Mouse (Mus musculus) 416B (cell line): ENCODE measurements around the gene Rpl29.

ENCODE experiments used
- DNase-seq: peaks from one replicate; pipeline ENCODE4 v3.0.0; 2011; ENCODE audit warnings: low read depth

Rpl29 gene

DNA sequence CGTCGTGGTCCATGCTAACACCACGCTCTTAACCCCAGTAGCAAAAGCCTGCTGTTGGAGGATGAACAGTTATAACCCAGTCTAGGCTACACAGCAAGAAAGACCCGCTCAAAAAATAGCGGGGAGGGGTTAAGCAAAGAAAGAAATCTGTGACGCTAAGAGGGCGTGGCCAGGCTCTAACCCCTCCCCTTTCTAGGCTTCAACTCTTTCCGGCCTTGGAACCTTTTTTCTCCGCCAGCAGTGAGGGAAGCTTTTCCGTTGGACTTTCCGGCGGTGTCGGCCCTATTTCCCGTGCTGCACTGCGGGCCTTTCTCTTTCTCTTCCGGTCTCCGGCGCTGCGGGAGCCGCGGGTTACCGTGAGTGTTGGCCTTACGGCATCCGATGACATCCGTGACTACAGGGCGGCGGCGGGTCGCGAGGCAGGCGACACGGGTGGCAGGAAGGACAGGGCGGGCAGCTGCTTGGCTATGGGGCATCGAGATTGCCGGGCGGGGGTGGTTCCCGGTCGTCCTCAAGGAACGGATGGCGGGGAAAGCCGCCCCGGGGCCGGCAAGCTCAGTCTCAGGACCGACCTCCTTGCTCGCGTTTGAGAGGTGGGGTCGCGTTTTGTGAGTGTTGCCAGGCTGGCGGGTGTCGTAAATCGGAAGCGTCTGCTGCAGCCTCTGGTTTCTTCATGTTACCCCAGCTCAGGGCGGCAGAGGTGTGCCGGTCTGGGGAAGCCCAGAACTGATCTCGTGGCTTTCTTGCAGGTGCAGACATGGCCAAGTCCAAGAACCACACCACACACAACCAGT is at the start of gene Rpl29:
Gene Rpl29, plus strand, starts transcription at position 234 of the 794 bp plus-strand sequence.
- DNase-seq, result peak; percentile 97

DNA sequence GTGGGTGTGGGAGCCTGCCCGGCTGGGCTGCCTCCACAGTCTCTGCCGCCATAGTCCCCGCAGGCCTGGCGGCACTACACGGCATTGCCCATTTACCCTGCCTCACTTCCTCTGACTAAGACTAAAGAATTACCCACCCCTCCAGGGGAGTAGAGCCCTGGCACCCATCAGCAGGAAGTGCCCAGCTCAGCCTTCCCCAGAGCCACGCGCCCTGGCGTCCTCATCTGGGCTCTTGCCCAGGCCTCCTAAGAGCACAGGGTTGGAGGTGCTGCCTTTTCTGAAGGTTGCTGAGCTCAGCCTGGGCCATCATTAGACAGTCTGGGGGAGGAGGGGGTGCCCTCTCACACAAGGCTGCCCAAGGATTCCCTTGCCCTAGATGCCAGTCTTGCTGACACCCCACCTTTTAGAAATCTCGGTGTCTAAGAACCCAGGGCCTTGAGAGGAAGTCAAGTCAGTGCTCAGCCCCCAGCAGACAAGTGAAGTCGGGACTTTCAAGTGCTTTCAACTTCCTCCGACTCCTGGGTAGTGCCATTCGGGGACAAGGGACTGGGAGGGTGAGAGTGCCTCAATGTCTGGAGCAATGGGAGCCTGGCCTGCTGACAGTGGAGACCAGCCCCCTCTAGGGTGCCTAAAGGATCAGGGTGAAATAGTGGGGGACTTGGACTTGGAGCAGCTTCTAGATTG is 42.9 kb upstream of the Rpl29 start:
- no peak for DNase-seq

DNA sequence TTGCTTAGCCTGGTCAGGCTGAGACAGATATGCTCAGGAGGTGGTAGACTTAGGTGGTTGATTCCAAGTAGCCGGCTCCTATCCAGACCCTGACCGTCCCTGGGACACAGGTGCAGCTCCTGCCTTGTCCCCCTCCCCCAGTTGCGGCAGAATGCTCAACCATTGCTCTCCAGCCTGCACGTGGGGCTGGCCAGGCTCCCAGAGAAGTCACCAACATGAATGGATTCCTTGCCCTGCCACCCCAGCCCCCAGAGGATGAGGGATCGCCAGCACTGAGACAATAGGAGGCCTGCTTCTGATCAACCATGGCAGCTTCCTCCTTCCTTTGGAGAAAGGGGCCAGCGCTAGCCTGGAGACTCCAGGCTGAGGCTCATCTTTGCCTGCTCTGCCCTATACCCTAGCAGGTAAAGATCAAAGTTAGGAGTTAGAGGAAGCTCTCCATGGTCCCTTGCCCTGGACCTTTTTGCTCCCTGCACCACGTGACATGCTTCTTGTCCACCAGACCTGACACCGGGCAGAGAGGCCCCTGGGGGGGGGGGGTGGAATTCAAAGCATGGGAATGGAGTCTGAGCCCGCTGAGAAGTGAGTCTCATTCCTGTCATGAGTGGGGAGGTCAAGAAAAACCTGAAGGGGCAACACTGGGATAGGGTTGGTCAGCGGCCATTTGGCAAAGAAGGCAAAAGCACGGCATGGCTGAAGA is 36.3 kb upstream of the Rpl29 start:
- no peak for DNase-seq

DNA sequence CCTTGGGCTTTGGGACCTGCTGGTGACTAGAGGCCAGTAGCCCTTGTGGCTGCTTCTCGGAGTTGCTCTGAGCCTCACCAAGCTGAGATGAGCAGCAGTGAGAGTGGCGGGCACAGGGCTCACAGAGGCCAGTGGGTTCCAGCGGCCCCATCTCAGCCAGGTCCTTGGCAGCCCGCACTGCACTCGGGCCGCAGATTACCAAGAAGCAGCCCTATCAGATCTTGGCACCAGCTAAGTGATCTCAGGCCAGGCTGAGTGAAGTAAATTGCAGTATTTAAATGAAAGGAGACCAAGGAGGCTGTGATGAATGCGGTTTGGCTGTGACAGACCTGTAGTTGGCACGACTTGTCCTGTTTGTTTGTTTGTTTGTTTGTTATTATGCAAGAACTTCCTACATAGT is 35.7 kb upstream of the Rpl29 start:
- DNase-seq, result no peak

DNA sequence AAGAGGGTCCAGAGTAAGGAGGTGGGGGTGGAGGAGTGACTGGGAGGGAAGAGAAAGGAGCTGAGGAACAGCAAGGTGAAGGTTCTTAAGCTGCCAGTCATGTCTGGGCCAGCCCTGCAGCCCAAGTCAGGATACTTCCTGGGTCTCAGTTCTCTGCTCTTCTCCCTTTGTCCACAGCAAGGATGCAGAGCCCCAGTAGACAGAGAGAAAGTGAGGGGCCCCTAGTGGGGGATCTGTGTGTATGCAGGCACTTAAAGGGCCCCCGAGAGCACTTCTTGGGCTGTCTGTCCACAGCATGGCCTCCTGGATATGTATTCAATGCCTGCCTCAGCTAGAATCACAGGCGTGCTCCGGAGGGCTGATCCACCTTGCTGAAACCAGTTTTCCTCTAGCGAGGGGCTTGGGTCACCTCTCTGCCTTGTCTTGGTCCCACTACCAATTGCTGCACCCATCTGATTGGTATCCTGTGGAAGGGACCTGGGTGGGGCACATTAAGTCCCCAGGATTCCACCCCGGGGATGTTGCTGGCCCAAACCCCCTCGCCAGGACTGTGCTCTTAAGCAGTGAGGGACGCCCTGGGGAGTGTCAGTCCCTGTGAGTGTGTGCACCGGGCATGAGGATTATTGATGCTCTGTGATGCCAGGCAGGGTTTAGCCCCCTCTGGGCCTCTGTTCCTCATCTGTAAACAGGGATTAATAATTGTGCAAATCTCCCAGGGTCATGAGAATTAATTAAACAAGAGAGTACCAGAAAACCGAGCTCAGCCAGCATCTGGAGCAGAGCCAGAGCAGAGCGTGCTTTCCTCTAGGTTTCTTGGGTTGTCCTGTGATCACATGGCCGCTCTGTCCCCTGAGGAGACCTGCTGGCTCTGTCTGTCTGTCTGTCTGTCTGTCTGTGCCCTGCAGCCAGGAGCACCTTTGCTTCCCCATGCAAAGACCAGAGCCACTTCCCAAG is 34.3 kb upstream of the Rpl29 start:
- peak; percentile 64 for DNase-seq

DNA sequence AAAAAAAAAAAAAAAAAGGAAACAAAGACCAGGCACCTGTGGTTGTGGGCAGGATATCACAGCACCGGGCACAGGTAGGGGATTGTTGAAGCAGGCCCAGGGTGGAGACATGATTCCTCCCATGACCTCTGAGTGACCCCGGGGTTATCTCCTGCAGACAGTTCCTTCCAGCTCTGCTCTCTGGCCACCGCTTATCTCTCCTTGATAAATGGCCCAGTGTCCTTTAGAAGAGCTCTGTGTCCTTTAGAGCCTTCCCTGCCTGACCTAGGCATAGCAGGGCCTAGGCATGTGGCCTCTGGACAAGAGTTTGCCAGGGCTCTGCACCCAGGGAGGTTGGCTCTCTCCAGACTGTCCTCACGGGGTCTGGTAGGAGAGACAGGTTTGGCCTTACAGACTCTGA is 31.5 kb upstream of the Rpl29 start:
- DNase-seq, result no peak

DNA sequence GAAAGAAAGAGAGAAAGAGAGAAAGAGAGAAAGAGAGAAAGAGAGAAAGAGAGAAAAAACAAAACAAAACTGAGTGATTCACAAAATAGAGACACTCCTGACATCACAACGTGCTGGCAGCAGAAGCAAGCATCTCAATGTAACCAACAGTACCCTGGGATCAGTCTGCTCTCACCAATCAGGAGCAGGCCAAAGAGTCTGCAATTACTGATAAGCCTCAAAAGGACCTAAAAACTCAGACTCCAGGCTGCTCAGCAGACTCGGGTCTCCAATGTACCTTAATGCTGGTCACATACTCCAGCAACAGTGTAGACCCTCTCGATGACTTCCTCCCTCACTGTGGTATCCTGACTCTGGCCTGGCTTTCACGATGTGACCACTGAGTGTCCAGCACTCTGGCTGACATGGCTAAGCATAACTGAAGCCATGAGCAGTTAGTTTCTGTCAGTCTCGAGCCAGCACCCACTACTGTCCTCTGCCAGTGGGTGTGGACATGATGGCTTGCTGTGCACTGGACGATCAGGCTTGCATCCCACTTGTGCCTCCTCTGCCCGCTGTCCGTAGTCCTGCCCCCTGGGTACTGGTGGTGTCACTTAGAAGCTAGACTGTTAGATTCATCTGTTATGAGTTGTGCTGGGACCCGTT is 30.5 kb upstream of the Rpl29 start:
- DNase-seq, result peak; percentile 39

DNA sequence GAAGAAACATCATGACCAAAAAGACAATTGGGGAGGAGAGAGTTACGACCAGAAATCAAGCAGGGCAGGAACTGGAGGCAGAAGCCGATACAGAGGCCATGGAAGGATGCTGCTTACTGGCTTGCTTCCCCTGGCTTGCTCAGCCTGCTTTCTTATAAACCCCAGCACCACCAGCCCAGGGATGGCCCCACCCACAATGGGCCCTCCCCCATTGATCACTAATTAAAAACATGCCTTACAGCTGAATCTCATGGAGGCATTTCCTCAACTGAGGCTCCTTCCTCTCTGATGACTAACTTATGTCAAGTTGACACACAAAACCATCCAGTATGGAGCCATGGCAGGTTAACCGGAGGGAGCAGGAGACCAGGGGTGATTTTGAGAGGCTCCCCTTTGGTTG is 29.4 kb upstream of the Rpl29 start:
- no peak for DNase-seq

DNA sequence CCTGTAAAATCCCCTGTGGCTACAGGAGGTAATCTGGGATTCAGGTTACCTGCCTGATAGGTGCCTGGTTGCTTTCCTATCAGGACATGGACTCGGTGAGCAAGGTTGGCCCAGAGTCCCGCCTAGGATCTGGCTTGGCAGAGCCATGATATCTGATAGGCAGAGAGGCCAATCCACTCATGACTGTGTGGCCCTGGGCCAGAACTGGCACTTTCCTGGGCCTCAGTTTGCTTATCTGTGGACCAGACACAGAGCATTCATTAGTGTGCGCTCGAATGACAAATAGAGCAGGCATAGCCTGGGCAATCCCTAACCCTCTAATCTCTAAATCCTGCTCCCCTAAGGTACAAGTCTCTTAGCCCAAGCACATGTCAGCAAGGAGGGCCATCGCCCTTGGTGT is 27.1 kb upstream of the Rpl29 start:
- no peak for DNase-seq

DNA sequence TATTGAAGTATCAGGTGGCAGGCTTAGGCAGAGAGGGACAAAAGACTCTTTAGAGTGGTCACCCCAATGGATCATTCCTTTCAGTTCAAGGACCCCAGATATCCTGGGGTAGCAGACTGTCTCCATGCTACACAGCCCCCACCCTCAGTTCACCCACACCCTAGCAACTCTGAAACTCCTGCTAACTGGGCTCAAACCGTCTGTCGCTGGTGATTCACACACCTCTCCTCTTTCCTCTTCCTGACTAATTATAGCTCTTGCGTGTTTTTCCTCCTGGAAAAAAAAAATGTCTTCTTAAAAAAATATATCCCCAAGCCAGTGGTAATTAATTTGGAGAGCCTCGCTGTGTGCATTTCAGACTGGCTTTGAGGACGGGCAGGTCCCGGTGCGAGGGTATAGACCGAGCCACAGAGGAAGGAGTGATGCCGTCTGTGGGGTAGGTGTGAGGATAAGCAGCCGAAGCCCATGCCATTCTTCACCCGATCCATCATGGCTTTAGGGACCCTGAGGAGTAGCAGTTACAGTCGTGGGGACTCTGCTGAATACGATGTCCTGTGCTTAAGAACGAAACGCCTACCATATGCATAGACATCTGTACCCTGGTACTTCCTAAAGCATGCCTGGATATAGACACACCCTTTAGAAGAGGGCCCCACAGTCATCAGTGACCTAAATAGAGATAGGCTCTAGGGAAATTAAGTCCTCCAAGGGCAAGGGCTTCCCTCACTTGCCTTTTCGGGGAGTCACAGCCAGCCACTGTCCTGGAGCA is 26.5 kb upstream of the Rpl29 start:
- no peak for DNase-seq

DNA sequence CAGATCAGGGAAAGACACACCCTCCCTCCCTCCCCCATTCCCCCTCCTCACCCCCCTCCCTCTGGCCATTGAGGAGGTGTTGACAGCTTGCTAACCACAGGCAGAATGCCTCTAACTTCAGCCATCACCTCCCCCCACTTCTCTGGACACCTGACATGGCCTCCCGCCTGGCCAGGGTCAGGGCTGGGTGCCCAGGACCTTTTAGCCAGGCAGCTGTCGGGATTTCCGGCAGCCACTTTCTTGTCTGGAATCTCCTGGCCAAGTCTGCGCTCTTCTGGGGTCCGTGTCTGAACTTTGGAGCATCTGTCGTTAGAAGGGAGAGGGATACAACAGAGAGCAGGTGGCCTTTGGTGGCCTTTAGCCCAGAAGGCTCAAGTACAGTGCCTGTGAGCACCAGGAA is 24.0 kb upstream of the Rpl29 start:
- no peak for DNase-seq

DNA sequence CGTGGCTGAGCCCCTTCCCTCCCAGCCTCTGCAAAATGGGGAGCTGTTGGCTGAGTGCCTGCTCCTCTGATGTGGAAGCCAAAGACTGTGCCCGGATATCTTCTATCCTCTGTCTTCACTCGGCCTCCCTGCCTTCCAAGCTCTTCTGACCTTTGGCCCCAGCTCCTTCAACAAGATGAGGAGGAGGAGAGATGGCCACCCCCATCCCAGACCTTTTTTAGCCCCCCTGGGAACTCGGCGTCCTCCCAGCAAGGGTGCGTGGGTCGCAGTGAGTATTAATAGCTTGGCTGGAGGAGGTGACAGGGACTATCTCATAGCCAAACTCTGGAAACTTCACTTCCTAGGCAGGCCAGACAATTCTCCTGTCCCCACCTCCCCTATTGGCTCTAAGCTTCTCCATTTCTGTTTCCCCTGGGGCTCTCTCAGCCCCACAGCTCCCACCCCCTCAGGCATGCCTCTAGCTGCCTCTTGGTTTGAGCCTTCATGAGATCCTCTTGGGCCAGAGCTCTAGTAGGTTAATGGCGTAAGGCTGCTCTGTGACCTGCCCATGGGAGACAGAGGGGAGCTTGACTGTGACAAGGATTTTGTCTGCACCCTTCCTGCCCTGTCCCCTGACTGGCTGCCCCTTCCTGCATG is 22.7 kb upstream of the Rpl29 start:
- no peak for DNase-seq

DNA sequence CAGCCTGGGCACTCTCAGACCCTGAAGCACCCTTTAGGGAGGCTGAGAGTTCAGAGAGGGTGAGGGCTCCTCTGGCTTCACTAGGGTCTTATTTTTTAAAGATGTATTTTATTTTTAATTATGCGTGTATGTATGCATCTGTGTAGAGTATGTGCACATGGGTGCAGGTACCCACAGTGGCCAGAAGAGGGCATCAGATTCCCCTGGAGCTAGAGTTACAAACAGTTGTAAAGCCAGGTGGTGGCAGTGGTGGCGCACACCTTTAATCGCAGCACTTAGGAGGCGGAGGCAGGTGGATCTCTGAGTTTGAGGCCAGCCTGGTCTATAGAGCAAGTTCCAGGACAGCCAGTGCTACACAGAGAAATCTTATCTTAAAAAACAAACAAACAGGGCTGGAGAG is 20.2 kb upstream of the Rpl29 start:
- no peak for DNase-seq

DNA sequence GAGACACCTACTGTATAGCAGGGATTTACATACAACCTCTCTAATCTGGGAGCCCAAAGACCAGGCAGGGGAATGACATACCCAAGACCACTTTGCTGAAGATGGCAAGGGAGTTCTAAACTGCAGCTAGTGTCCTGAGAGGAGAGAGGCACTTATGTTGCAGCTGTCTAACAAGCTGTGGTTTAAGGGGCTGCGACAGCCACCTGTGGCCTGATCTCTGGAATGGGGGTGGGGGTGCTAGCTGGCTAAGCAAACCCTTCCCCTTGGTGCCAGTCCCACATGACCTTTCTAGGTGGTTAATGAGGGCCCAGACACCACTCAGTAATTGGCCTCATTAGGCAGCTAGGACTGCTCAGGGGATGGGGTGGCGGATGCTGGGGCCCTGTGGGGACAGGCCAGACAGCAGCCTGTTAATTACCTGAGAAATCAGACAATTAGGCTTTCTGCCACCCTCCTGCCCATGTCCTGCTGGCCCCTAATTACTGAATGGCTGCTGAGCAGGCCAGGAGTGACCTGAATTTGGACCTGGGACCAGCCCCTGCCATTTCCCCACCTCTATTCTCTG is 19.1 kb upstream of the Rpl29 start:
- DNase-seq, result no peak

DNA sequence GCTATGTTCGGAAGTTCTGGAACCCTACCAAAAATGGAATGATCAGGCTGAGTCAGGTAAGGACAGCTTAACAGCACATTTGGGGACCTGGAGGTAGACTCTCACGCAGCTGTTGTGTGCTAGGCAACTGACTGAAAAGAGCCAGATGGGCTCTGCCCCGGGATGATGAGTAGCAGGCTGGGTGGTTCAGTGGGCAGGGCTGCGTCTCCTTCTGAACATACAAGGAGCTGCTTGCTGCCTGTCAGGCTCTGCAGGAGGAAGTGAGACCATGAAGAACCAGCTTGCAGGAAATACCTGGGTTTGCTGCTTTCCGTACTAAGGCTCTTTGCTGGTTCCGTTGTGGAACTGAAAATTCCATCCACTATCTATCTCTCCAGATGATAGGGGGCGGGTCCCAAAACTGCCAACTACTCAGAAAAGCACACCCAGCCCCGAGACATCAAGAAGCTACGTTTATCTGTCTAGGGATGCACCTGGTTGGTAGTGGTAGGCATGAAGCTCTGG is 18.1 kb upstream of the Rpl29 start:
- DNase-seq, result peak; percentile 50

DNA sequence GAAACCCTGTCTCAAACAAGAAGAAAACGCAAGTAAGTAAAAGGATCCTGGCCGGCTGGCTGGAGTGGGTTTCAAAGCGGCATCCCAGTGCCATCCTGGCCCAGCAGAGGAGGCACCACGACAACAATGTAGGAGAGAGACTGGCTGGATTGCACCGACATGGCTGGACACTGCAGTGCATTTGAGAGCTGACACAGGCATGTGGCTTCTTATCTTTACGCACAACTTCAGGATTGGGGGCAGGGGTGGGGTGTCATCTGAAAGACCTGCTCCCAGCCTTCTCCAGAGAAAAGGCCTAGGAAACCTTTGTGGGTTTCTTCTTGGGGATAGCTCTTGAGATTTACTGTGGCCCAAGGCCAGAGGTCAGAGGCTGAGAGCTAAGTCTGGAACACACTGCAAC is 17.5 kb upstream of the Rpl29 start:
- DNase-seq, result no peak

DNA sequence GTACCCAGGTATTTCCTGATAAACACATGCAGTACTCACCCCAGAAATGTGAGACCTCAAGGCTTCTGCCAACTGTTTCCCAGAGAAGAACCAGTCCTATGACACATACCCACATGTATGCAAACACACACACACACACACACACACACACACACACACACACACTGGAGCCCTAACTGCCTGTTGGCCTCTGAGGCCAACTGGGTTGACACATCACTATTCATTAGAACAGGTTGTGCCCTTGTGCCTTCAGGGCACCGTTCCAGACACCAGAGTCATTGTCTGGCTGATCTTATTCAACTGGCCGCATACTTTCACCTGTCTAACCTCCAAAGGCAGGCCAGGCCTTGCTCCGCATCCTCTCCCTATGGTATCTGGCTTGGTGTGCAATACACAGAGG is 17.0 kb upstream of the Rpl29 start:
- DNase-seq, result no peak

DNA sequence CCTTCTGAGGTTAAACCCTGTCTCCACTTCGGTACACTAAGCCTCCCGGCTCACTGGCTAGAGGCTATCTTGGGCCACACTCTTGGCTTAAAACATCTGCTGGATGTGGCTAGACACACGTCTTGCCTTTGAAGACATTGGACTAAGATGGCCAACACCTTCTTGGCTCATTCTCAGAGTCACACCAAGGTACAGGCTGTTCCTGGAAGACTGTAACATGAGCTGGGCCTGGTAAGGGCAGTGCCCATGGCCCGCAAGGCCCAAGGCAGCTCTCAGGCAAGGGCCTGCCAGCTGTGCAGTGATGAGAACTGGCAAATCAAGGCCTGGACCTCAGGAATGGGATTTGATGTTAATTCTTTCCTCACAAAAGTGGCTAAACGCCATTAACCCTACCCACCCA is 15.6 kb upstream of the Rpl29 start:
- no peak for DNase-seq

DNA sequence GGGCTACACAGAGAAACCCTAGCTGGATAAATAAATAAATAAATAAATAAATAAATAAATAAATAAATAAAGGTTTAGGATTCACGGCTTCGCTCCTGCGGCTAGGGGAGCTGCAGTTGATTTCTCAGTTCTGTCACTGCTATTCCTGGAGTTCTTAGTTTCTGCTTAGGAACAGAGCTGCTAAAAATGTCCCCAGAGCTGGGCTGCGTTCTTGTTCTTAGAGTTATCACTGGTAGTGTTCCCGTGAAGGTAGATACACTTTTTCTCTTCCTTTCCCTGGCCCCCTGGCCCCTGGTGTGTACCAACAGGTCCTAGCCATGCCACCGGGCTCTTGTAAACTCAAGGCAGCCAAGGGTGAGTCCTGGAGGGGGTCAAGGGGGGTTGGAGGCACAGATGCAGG is 12.4 kb upstream of the Rpl29 start:
- DNase-seq, result no peak
